Mouse (Mus musculus): Measurements from ENCODE around the gene Arhgap29.

The Arhgap29 gene

GRCm38 (mm10) chr3:121941204-121941745 lies 11.1 kb upstream of the Arhgap29 start:
- in situ Hi-C loops (cut with MseI, MboI), result no loop called here

GRCm38 (mm10) chr3:121945957-121946356 lies 6.4 kb upstream of the Arhgap29 start:
- in situ Hi-C loops (cut with MseI, MboI), result no loop called here

- in situ Hi-C loops (cut with MseI, MboI), result no loop called here
Measured at GRCm38 (mm10) chr3:121946765-121947164, 5.6 kb upstream of the Arhgap29 start.

- in situ Hi-C loops (cut with MseI, MboI), result no loop called here
Measured at GRCm38 (mm10) chr3:121950139-121950538, 2.2 kb upstream of the Arhgap29 start.

GRCm38 (mm10) chr3:121951116-121951515 lies 1.2 kb upstream of the Arhgap29 start:
- in situ Hi-C loops (cut with MseI, MboI), result no loop called here

- in situ Hi-C loops (cut with MseI, MboI), result no loop called here
Measured at GRCm38 (mm10) chr3:121953049-121953432, 700 bp downstream of the Arhgap29 start.

- in situ Hi-C loops (cut with MseI, MboI), result no loop called here
Measured at GRCm38 (mm10) chr3:121953433-121954161, 1.3 kb downstream of the Arhgap29 start.

GRCm38 (mm10) chr3:121954421-121954820 lies 2.1 kb downstream of the Arhgap29 start:
- in situ Hi-C loops (cut with MseI, MboI), result no loop called here

- in situ Hi-C loops (cut with MseI, MboI), result loop anchor here in 1 of 2 experiments (5.0 kb wide), 1 partner anchor 68 kb away; no protein-coding TSS in a partner anchor
Measured at GRCm38 (mm10) chr3:121955527-121955926, 3.2 kb downstream of the Arhgap29 start.

- in situ Hi-C loops (cut with MseI, MboI), result loop anchor here in 1 of 2 experiments (5.0 kb wide), 1 partner anchor 69 kb away; no protein-coding TSS in a partner anchor
Measured at GRCm38 (mm10) chr3:121956789-121957188, 4.4 kb downstream of the Arhgap29 start.

GRCm38 (mm10) chr3:121957606-121958344 lies 5.4 kb downstream of the Arhgap29 start:
- in situ Hi-C loops (cut with MseI, MboI), result loop anchor here in 1 of 2 experiments (5.0 kb wide), 1 partner anchor 70 kb away; no protein-coding TSS in a partner anchor

- in situ Hi-C loops (cut with MseI, MboI), result loop anchor here in 1 of 2 experiments (10.0 kb wide), 2 partner anchors 141 to 181 kb away; no protein-coding TSS in a partner anchor
Measured at GRCm38 (mm10) chr3:121964173-121964572, 11.8 kb downstream of the Arhgap29 start.

- in situ Hi-C loops (cut with MseI, MboI), result loop anchor here (5.0 to 10.0 kb wide), 3 partner anchors 134 to 177 kb away; no protein-coding TSS in a partner anchor
Measured at GRCm38 (mm10) chr3:121967681-121968476, 15.5 kb downstream of the Arhgap29 start.

- in situ Hi-C loops (cut with MseI, MboI), result loop anchor here (5.0 to 10.0 kb wide), 3 partner anchors 134 to 176 kb away; no protein-coding TSS in a partner anchor
Measured at GRCm38 (mm10) chr3:121968621-121969020, 16.3 kb downstream of the Arhgap29 start.

- in situ Hi-C loops (cut with MseI, MboI), result loop anchor here (5.0 to 10.0 kb wide), 3 partner anchors 133 to 175 kb away; no protein-coding TSS in a partner anchor
Measured at GRCm38 (mm10) chr3:121969451-121969850, 17.1 kb downstream of the Arhgap29 start.

- in situ Hi-C loops (cut with MseI, MboI), result no loop called here
Measured at GRCm38 (mm10) chr3:121973761-121974160, 21.4 kb downstream of the Arhgap29 start.

GRCm38 (mm10) chr3:121975381-121975780 lies 23.0 kb downstream of the Arhgap29 start:
- in situ Hi-C loops (cut with MseI, MboI), result no loop called here

GRCm38 (mm10) chr3:121981306-121981705 lies 29.0 kb downstream of the Arhgap29 start:
- in situ Hi-C loops (cut with MseI, MboI), result no loop called here

GRCm38 (mm10) chr3:121982450-121982849 lies 30.1 kb downstream of the Arhgap29 start:
- in situ Hi-C loops (cut with MseI, MboI), result no loop called here

GRCm38 (mm10) chr3:121995125-121995524 lies 42.8 kb downstream of the Arhgap29 start:
- in situ Hi-C loops (cut with MseI, MboI), result no loop called here

GRCm38 (mm10) chr3:121999934-122000333 lies 47.6 kb downstream of the Arhgap29 start:
- in situ Hi-C loops (cut with MseI, MboI), result no loop called here
